Mouse (Mus musculus) olfactory bulb, adult 2 months (tissue): ENCODE data around the gene Sqstm1.

Experiments used
- CTCF ChIP-seq: fragments of 200-500 bp; IDR thresholded peaks from 2 replicates; pipeline ENCODE4 v1.5.1; 2012; ENCODE audit warnings: low read depth, mild to moderate bottlenecking, low read length, moderate library complexity; ENCODE audit not compliant: insufficient read depth
- POLR2A ChIP-seq: fragments of 200-500 bp; IDR thresholded peaks from 2 replicates; pipeline ENCODE4 v1.6.1; 2012; ENCODE audit warnings: mild to moderate bottlenecking, low read depth, low read length, moderate library complexity; ENCODE audit not compliant: insufficient read depth

GRCm38 (mm10) chr11:50215633-50216032, 5.0 kb upstream of the Sqstm1 start:
- TF ChIP-seq POLR2A = no peak
- TF ChIP-seq CTCF = no peak
